Mouse (Mus musculus) testis, adult 2 months (tissue): ENCODE measurements around the gene Cdx4.

Experiments
- CTCF ChIP-seq: fragments of 200-500 bp; IDR thresholded peaks from 2 replicates; pipeline ENCODE4 v1.5.1; 2012; ENCODE audit warnings: low read depth, mild to moderate bottlenecking, inconsistent platforms, low read length, moderate library complexity; ENCODE audit not compliant: control insufficient read depth, insufficient read depth, insufficient replicate concordance
- POLR2A ChIP-seq: fragments of 200-500 bp; IDR thresholded peaks from 2 replicates; pipeline ENCODE4 v1.6.1; 2012; ENCODE audit warnings: low read depth, mild to moderate bottlenecking, inconsistent platforms, low read length, moderate library complexity; ENCODE audit not compliant: control insufficient read depth

DNA sequence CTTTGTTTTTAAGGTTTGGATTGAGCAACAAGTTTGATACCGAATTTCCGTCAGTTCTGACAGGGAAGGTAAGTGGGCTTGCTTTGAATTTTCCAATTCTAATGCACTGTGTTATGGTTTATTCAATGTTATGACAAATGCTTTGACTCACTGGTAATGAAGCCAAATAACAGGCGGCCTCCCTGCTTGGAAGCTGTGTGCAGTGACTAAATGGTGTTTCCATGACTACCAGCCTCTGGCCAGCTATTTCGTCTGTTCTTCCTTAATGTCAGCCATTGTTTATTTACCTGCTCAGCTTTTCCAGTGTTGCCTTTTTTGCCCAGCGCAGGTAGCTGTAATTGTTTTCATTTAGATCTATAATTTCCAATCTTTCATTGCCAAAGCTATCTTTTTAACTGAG lies 45.0 kb downstream of the Cdx4 start:
- TF ChIP-seq POLR2A (no peak), CTCF (no peak)
